Mouse (Mus musculus): ENCODE results near the gene Mfsd2a. TPM values are rescaled to one million over a fixed set of nuclear protein-coding genes. Genes with fewer than 3 reads are reported as not detected.

The Mfsd2a gene
- polyA plus RNA-seq, 1 experiment from 2014 or later, result 0.38 TPM

- Histone ChIP-seq H3K4me2 (replicated peaks; ENCODE audit: low read depth, low read length) (no peak overlapping the region), H3K36me3 (ENCODE audit: insufficient read depth, low read length) (no peaks in the 10 kb centered on the region), H3K4me3 (ENCODE audit: low read depth, low read length) (no peak overlapping the region), H3K9ac (replicated peaks; ENCODE audit: low read depth) (no peak overlapping the region), H3K4me1 (ENCODE audit: insufficient read depth, low read depth, low read length) (peaks cover 6% of the 10 kb centered on the region; the same call in 1 of the 2 replicates), H3K9me3 (ENCODE audit: low read length) (no peaks in the 10 kb centered on the region), H3K27me3 (replicated peaks; ENCODE audit: insufficient read depth, low read length) (peaks cover 3% of the 10 kb centered on the region; the same call in 1 of the 2 replicates), H3K27ac (ENCODE audit: low read length) (no peak overlapping the region)
- TF ChIP-seq CTCF (IDR thresholded peaks at IDR 0.05), result no peak
- 31% methylated on average over 12 of the region's 12 CpGs for WGBS
- DNase-seq (ENCODE audit: low spot score) (peak; percentile 30), ATAC-seq (no peak)
These were observed 37.7 kb upstream of the Mfsd2a start for GRCm38 (mm10) chr4:122998537-122999262.

DNA sequence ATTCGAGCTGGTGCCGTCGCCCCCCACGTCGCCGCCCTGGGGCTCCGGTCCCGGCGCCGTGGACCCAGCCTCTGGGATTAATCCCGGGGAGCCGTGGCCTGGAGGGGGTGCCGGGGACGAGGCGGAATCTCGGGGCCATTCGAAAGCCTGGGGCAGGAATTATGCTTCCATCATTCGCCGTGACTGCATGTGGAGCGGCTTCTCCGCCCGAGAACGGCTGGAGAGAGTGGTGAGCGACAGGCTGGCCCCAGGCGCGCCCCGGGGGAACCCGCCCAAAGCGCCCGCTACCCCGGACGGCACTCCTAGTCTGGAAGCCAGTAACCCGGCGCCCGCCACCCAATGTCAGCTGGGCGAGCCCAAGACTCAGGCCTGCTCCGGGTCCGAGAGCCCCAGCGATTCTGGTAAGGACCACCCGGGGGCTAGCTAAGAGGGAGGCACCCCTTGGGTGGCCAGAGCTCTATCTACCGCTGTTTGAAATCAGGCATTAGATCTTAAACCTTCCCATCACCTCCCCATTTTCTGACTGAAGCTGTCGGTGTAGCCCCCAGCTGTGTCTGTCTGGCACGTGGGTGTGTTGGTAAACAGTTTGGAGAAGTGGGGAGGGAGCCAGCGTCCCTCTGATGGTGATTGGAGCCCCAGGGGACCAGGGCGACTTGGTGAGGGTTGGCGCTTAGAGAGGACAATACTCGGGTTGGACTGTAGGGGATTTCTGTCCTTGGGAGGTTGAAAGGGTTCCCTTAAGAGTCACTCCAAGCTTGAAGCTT is 35.8 kb upstream of the Mfsd2a start:
- H3K27me3 ChIP-seq (replicated peaks; ENCODE audit: insufficient read depth, low read length), result peaks cover 3% of the 10 kb centered on the region; the same call in 1 of the 2 replicates
- under 1% methylated on average over 39 of the region's 47 CpGs for WGBS

DNA sequence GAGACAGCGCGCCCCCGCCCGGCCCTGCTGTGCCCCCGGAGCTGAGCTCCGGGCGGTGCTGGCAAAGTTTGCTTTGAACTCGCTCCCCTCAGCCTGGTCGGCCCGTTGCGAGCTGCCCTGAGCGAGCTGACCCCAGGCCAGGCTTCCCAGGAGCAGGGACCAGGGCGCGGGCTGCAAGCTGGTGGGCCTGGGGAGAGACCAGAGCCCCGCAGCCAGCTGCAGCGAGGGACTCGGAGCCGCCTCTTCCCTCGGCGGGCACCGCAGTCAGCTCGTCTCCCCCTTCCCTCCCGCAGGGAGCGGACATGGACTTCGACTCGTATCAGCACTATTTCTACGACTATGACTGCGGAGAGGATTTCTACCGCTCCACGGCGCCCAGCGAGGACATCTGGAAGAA is 35.2 kb upstream of the Mfsd2a start:
- peak overlapping the region; percentile 23 for H3K9ac ChIP-seq (replicated peaks; ENCODE audit: low read depth)
- TF ChIP-seq EP300 (IDR thresholded peaks at IDR 0.05) (no peak), CTCF (IDR thresholded peaks at IDR 0.05) (no peak)
- no peaks in the 10 kb centered on the region for H3K36me3 ChIP-seq (ENCODE audit: insufficient read depth, low read length)
- DNase-seq (ENCODE audit: low spot score), result peak; percentile 19
- H3K4me1 ChIP-seq (ENCODE audit: insufficient read depth, low read depth, low read length), result peaks cover 6% of the 10 kb centered on the region; the same call in 1 of the 2 replicates
- peak overlapping the region; percentile 100 for H3K4me2 ChIP-seq (replicated peaks; ENCODE audit: low read depth, low read length)
- H3K27me3 ChIP-seq (replicated peaks; ENCODE audit: insufficient read depth, low read length), result peaks cover 3% of the 10 kb centered on the region; the same call in 1 of the 2 replicates
- peak overlapping the region; percentile 70 for H3K4me3 ChIP-seq (ENCODE audit: low read depth, low read length)
- H3K9me3 ChIP-seq (ENCODE audit: low read length), result no peaks in the 10 kb centered on the region
- no peak overlapping the region for H3K27ac ChIP-seq (ENCODE audit: low read length)
- peak; percentile 8; the same call in 1 of the 2 replicates for ATAC-seq
- under 1% methylated on average over 29 of the region's 32 CpGs for WGBS

More for the DNA sequence above, 35.8 kb upstream of the Mfsd2a start:
- Histone ChIP-seq H3K27ac (ENCODE audit: low read length) (no peak overlapping the region), H3K4me3 (ENCODE audit: low read depth, low read length) (peak overlapping the region; percentile 70), H3K36me3 (ENCODE audit: insufficient read depth, low read length) (no peaks in the 10 kb centered on the region), H3K9ac (replicated peaks; ENCODE audit: low read depth) (peak overlapping the region; percentile 23; the same call in 1 of the 2 replicates), H3K4me2 (replicated peaks; ENCODE audit: low read depth, low read length) (peak overlapping the region; percentile 100), H3K9me3 (ENCODE audit: low read length) (no peaks in the 10 kb centered on the region), H3K4me1 (ENCODE audit: insufficient read depth, low read depth, low read length) (peaks cover 6% of the 10 kb centered on the region; the same call in 1 of the 2 replicates)
- ATAC-seq, result peak; percentile 41
- peak; percentile 73 for DNase-seq (ENCODE audit: low spot score)
- no peak for TF ChIP-seq EP300 (IDR thresholded peaks at IDR 0.05)
- peak; percentile 55 for TF ChIP-seq CTCF (IDR thresholded peaks at IDR 0.05)

DNA sequence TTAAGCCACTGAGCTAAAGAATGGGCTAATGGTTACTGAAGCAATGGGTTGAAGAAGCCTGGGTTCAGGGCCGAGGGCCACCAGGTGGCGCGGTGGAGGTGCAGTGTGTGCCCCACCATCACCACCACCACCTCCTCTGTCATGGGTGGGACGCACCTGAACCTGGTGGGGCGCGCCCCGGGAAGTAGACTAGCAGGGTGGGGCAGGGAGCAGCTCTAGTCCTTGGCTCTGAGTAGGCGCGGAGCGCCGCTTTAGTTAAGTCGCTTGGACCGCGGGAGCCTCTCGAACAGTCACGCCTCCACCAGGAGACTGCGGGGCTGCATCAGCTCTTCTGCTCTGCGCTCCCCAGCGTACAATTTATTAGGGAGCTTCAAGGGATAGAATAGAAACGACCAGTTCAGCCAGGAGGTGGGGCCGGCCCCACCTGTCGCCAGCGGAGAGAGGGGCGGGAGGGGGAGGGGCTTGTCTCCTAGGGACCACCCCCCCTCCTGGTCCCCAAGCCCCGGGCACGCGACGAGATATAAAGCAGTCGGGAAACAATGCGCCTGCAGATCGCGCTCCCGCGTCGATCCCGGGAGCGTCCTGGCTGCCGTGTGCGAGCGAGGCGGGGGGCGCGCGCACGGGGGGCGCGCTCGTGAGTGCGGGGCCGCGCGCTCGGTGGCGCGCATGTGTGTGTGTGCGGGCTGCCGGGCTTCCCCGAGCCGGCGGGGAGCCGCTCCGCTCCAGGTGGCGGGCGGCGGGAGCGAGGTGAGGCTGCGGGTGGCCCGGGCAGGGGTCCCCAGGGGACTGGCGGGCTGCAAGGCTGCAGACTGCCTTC is 34.6 kb upstream of the Mfsd2a start, which contains the start of gene Mycl:
Gene Mycl (plus strand): TSS at position 249 of the 817 bp plus-strand sequence.
- Histone ChIP-seq H3K9ac (replicated peaks; ENCODE audit: low read depth) (peak within 1 kb of the TSS; percentile 23), H3K4me3 (ENCODE audit: low read depth, low read length) (peak within 1 kb of the TSS; percentile 70), H3K27me3 (replicated peaks; ENCODE audit: insufficient read depth, low read length) (peaks cover 3% of the 10 kb centered on the region; the same call in 1 of the 2 replicates), H3K36me3 (ENCODE audit: insufficient read depth, low read length) (no peaks in the 10 kb centered on the region), H3K4me1 (ENCODE audit: insufficient read depth, low read depth, low read length) (peaks cover 6% of the 10 kb centered on the region; the same call in 1 of the 2 replicates), H3K4me2 (replicated peaks; ENCODE audit: low read depth, low read length) (peak within 1 kb of the TSS; percentile 100), H3K27ac (ENCODE audit: low read length) (no peak within 1 kb of the TSS), H3K9me3 (ENCODE audit: low read length) (no peaks in the 10 kb centered on the region)
- peak; percentile 80 for ATAC-seq
- WGBS, result under 1% methylated on average over 62 of the region's 69 CpGs
- peak; percentile 75 for DNase-seq (ENCODE audit: low spot score)
- TF ChIP-seq EP300 (IDR thresholded peaks at IDR 0.05), result no peak
- peak; percentile 93 for TF ChIP-seq CTCF (IDR thresholded peaks at IDR 0.05)

DNA sequence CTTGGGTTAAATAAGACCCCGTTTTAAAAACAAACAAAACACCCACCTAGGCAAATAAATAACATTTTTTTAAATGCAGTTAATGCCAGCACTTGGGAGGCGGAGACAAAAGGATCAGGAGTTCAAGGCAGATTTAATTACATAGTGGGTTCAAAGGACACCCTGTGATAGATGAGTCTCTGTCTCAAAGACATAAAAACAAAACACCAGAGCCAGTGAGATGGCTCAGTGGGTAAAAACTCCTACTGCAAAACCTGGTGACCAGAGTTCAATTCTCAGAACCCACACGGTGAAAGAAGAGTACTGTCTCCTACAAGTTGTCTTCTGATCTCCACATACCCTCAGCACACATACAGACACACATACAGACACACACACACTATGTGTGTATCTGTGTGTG is 31.3 kb upstream of the Mfsd2a start:
- Histone ChIP-seq H3K36me3 (ENCODE audit: insufficient read depth, low read length) (no peaks in the 10 kb centered on the region), H3K4me3 (ENCODE audit: low read depth, low read length) (no peak overlapping the region), H3K27ac (ENCODE audit: low read length) (no peak overlapping the region), H3K27me3 (replicated peaks; ENCODE audit: insufficient read depth, low read length) (peaks cover 3% of the 10 kb centered on the region; the same call in 1 of the 2 replicates), H3K4me1 (ENCODE audit: insufficient read depth, low read depth, low read length) (peaks cover 6% of the 10 kb centered on the region; the same call in 1 of the 2 replicates), H3K9ac (replicated peaks; ENCODE audit: low read depth) (no peak overlapping the region), H3K9me3 (ENCODE audit: low read length) (no peaks in the 10 kb centered on the region), H3K4me2 (replicated peaks; ENCODE audit: low read depth, low read length) (no peak overlapping the region)
- no peak for DNase-seq (ENCODE audit: low spot score)
- no peak for ATAC-seq
- TF ChIP-seq EP300 (IDR thresholded peaks at IDR 0.05) (no peak), CTCF (IDR thresholded peaks at IDR 0.05) (no peak)
- WGBS, result 59% methylated on average over 3 of the region's 3 CpGs
